Mouse (Mus musculus): ENCODE measurements around the gene Cfap54. TPM values are rescaled to one million over a fixed set of nuclear protein-coding genes. Genes with fewer than 3 reads are reported as not detected.

The Cfap54 gene
- total RNA-seq, 1 experiment from 2014 or later, result 1.0 TPM

- ATAC-seq (replicated peaks; ENCODE audit: insufficient number of reproducible peaks, low FRiP score, low TSS enrichment, poor library complexity, severe bottlenecking), result no peak
These were observed 86.2 kb downstream of the Cfap54 start for GRCm38 (mm10) chr10:92995186-92995585.

GRCm38 (mm10) chr10:92994340-92994739, 87.1 kb downstream of the Cfap54 start:
- no peak for ATAC-seq (replicated peaks; ENCODE audit: insufficient number of reproducible peaks, low FRiP score, low TSS enrichment, poor library complexity, severe bottlenecking)

- no peak for ATAC-seq (replicated peaks; ENCODE audit: insufficient number of reproducible peaks, low FRiP score, low TSS enrichment, poor library complexity, severe bottlenecking)
These were observed 88.9 kb downstream of the Cfap54 start for GRCm38 (mm10) chr10:92992526-92992925.

- no peak for ATAC-seq (replicated peaks; ENCODE audit: insufficient number of reproducible peaks, low FRiP score, low TSS enrichment, poor library complexity, severe bottlenecking)
These were observed 90.8 kb downstream of the Cfap54 start for GRCm38 (mm10) chr10:92990576-92990975.

- no peak for ATAC-seq (replicated peaks; ENCODE audit: insufficient number of reproducible peaks, low FRiP score, low TSS enrichment, poor library complexity, severe bottlenecking)
These were observed 116.3 kb downstream of the Cfap54 start for GRCm38 (mm10) chr10:92965134-92965533.

- no peak for ATAC-seq (replicated peaks; ENCODE audit: insufficient number of reproducible peaks, low FRiP score, low TSS enrichment, poor library complexity, severe bottlenecking)
These were observed 131.4 kb downstream of the Cfap54 start for GRCm38 (mm10) chr10:92950044-92950443.

GRCm38 (mm10) chr10:92942848-92943645, 138.4 kb downstream of the Cfap54 start:
- no peak for ATAC-seq (replicated peaks; ENCODE audit: insufficient number of reproducible peaks, low FRiP score, low TSS enrichment, poor library complexity, severe bottlenecking)

GRCm38 (mm10) chr10:92941616-92942015, 139.8 kb downstream of the Cfap54 start:
- no peak for ATAC-seq (replicated peaks; ENCODE audit: insufficient number of reproducible peaks, low FRiP score, low TSS enrichment, poor library complexity, severe bottlenecking)

- no peak for ATAC-seq (replicated peaks; ENCODE audit: insufficient number of reproducible peaks, low FRiP score, low TSS enrichment, poor library complexity, severe bottlenecking)
These were observed 143.6 kb downstream of the Cfap54 start for GRCm38 (mm10) chr10:92937741-92938285.

- ATAC-seq (replicated peaks; ENCODE audit: insufficient number of reproducible peaks, low FRiP score, low TSS enrichment, poor library complexity, severe bottlenecking), result no peak
These were observed 144.3 kb downstream of the Cfap54 start for GRCm38 (mm10) chr10:92937091-92937490.

- ATAC-seq (replicated peaks; ENCODE audit: insufficient number of reproducible peaks, low FRiP score, low TSS enrichment, poor library complexity, severe bottlenecking), result no peak
These were observed 146.9 kb downstream of the Cfap54 start for GRCm38 (mm10) chr10:92934506-92934905.

- ATAC-seq (replicated peaks; ENCODE audit: insufficient number of reproducible peaks, low FRiP score, low TSS enrichment, poor library complexity, severe bottlenecking), result no peak
These were observed 147.8 kb downstream of the Cfap54 start for GRCm38 (mm10) chr10:92933616-92934015.

- no peak for ATAC-seq (replicated peaks; ENCODE audit: insufficient number of reproducible peaks, low FRiP score, low TSS enrichment, poor library complexity, severe bottlenecking)
These were observed 149.0 kb downstream of the Cfap54 start for GRCm38 (mm10) chr10:92932464-92932863.

- ATAC-seq (replicated peaks; ENCODE audit: insufficient number of reproducible peaks, low FRiP score, low TSS enrichment, poor library complexity, severe bottlenecking), result no peak
These were observed 151.4 kb downstream of the Cfap54 start for GRCm38 (mm10) chr10:92930036-92930435.

- no peak for ATAC-seq (replicated peaks; ENCODE audit: insufficient number of reproducible peaks, low FRiP score, low TSS enrichment, poor library complexity, severe bottlenecking)
These were observed 153.2 kb downstream of the Cfap54 start for GRCm38 (mm10) chr10:92928256-92928655.

GRCm38 (mm10) chr10:92918551-92918950, 162.9 kb downstream of the Cfap54 start:
- no peak for ATAC-seq (replicated peaks; ENCODE audit: insufficient number of reproducible peaks, low FRiP score, low TSS enrichment, poor library complexity, severe bottlenecking)

- ATAC-seq (replicated peaks; ENCODE audit: insufficient number of reproducible peaks, low FRiP score, low TSS enrichment, poor library complexity, severe bottlenecking), result no peak
These were observed 174.2 kb downstream of the Cfap54 start for GRCm38 (mm10) chr10:92907246-92907645.

GRCm38 (mm10) chr10:92888466-92888865, 193.0 kb downstream of the Cfap54 start:
- ATAC-seq (replicated peaks; ENCODE audit: insufficient number of reproducible peaks, low FRiP score, low TSS enrichment, poor library complexity, severe bottlenecking), result no peak

- no peak for ATAC-seq (replicated peaks; ENCODE audit: insufficient number of reproducible peaks, low FRiP score, low TSS enrichment, poor library complexity, severe bottlenecking)
These were observed 203.4 kb downstream of the Cfap54 start for GRCm38 (mm10) chr10:92878000-92878399.

GRCm38 (mm10) chr10:92840980-92841379, 240.4 kb downstream of the Cfap54 start:
- ATAC-seq (replicated peaks; ENCODE audit: insufficient number of reproducible peaks, low FRiP score, low TSS enrichment, poor library complexity, severe bottlenecking), result no peak

Measured in monocyte, adult 5-6 weeks (primary cell).